In genomic region chr2:132253603-132254002, GRCm38 (mm10) we compare ENCODE assay signal across 7 mouse cellular contexts. TPM values are rescaled to one million over a fixed set of nuclear protein-coding genes. Genes with fewer than 3 reads are reported as not detected.
DNase-seq lines count a peak whose midpoint lies in the region; ATAC-seq and TF ChIP-seq lines count a peak whose summit lies in the region.

No protein-coding gene starts in this region.

- H3K4me1 ChIP-seq in lung, adult 2 months (ENCODE audit: control insufficient read depth, insufficient read depth, low read length) = peaks cover 4% of the 10 kb centered on the region
- H3K4me1 ChIP-seq in embryonic facial prominence, embryonic 15.5 days = peaks cover 11% of the 10 kb centered on the region; the same call in 1 of the 2 replicates
- peaks cover 4% of the 10 kb centered on the region; the same call in 1 of the 2 replicates for H3K4me1 ChIP-seq in limb, embryonic 11.5 days (ENCODE audit: control insufficient read depth, insufficient read depth, low read length)
- no peaks in the 10 kb centered on the region for H3K4me1 ChIP-seq in olfactory bulb, adult 2 months (ENCODE audit: control insufficient read depth, insufficient read depth, low read length)

- peak overlapping the region; percentile 70 for H3K4me2 ChIP-seq in embryonic facial prominence, embryonic 15.5 days (replicated peaks)
- H3K4me2 ChIP-seq in limb, embryonic 11.5 days (ENCODE audit: low read depth, severe bottlenecking) = peak overlapping the region; percentile 62

- TF ChIP-seq CTCF in lung, adult 2 months (IDR thresholded peaks at IDR 0.05; ENCODE audit: insufficient read depth, low read length) = no peak
- no peak for TF ChIP-seq CTCF in olfactory bulb, adult 2 months (IDR thresholded peaks at IDR 0.05; ENCODE audit: insufficient read depth, low read depth, low read length)

- no peak for TF ChIP-seq POLR2A in lung, adult 2 months (IDR thresholded peaks at IDR 0.05; ENCODE audit: borderline replicate concordance, extremely low read depth, low read depth, low read length)
- TF ChIP-seq POLR2A in olfactory bulb, adult 2 months (IDR thresholded peaks at IDR 0.05; ENCODE audit: insufficient read depth, low read depth, low read length) = no peak

- peak overlapping the region; percentile 93 for H3K27ac ChIP-seq in embryonic facial prominence, embryonic 15.5 days (replicated peaks)
- H3K27ac ChIP-seq in limb, embryonic 11.5 days (replicated peaks; ENCODE audit: low read depth, low read length) = no peak overlapping the region; the same call in 1 of the 2 replicates
- no peak overlapping the region; the same call in 1 of the 2 replicates for H3K27ac ChIP-seq in olfactory bulb, adult 2 months (ENCODE audit: insufficient read depth, low read depth, low read length)

- H3K27me3 ChIP-seq in embryonic facial prominence, embryonic 15.5 days = no peaks in the 10 kb centered on the region
- H3K27me3 ChIP-seq in limb, embryonic 11.5 days (ENCODE audit: control insufficient read depth, insufficient read depth, low read length) = no peaks in the 10 kb centered on the region

- H3K36me3 ChIP-seq in embryonic facial prominence, embryonic 15.5 days = peaks cover 19% of the 10 kb centered on the region
- 0 out of 2 replicates have a peak, but pooled peaks cover 2% of the 10 kb centered on the region for H3K36me3 ChIP-seq in limb, embryonic 11.5 days (ENCODE audit: control insufficient read depth, insufficient read depth, low read length)

- DNase-seq in lung, adult 2 months = no peak
- no peak for DNase-seq in lung, postnatal 4 days
- DNase-seq in limb, embryonic 11.5 days (ENCODE audit: low spot score) = no peak
- no peak for DNase-seq in cerebellum, adult 8-10 months
- DNase-seq in c-Kit-positive CD71-positive TER-119-positive erythroid progenitor cells, embryonic 14.5 days (ENCODE audit: low spot score) = no peak

- peak overlapping the region; percentile 62 for H3K4me3 ChIP-seq in lung, adult 2 months (replicated peaks; ENCODE audit: extremely low read depth, low read depth, low read length)
- H3K4me3 ChIP-seq in embryonic facial prominence, embryonic 15.5 days (replicated peaks) = peak overlapping the region; percentile 68
- H3K4me3 ChIP-seq in limb, embryonic 11.5 days (ENCODE audit: low read depth, low read length) = peak overlapping the region; percentile 60
- H3K4me3 ChIP-seq in olfactory bulb, adult 2 months (ENCODE audit: insufficient read depth, low read depth, low read length) = peak overlapping the region; percentile 63; the same call in 1 of the 2 replicates

- H3K9ac ChIP-seq in embryonic facial prominence, embryonic 15.5 days = peak overlapping the region; percentile 23
- H3K9ac ChIP-seq in limb, embryonic 11.5 days (ENCODE audit: low read length) = peak overlapping the region; percentile 86; the same call in 1 of the 2 replicates

- H3K9me3 ChIP-seq in embryonic facial prominence, embryonic 15.5 days (replicated peaks) = no peaks in the 10 kb centered on the region
- no peaks in the 10 kb centered on the region for H3K9me3 ChIP-seq in limb, embryonic 11.5 days (ENCODE audit: control insufficient read depth, low read length)

- no peak for ATAC-seq in embryonic facial prominence, embryonic 15.5 days (ENCODE audit: insufficient number of reproducible peaks, low FRiP score, low TSS enrichment, low read depth)
- no peak for ATAC-seq in limb, embryonic 11.5 days (ENCODE audit: insufficient number of reproducible peaks, low FRiP score, low TSS enrichment, low read depth)

- 1% methylated on average over 7 of the region's 7 CpGs for WGBS in lung, adult 2 months
- under 1% methylated on average over 7 of the region's 7 CpGs for WGBS in embryonic facial prominence, embryonic 15.5 days
- 1% methylated on average over 7 of the region's 7 CpGs for WGBS in limb, embryonic 11.5 days
- WGBS in olfactory bulb, adult 2 months = 2% methylated on average over 7 of the region's 7 CpGs

RNA-seq across cellular contexts. Expression of gene Pcna, which starts 0.5 kb away (rescaled TPM):
- polyA plus RNA-seq in lung, adult 2 months (2012; rRNA removed) = 52.7 and 59.2 TPM in 2 replicates
- polyA plus RNA-seq in embryonic facial prominence, embryonic 15.5 days (2015; fragmentation: Nextera tagmentation; extraction: Ambion mirVana) = 197 and 209 TPM in 2 replicates
- 409 and 410 TPM in 2 replicates for polyA plus RNA-seq in limb, embryonic 11.5 days (2014; fragmentation: Nextera tagmentation; extraction: Ambion mirVana)
- not detected in 2 replicates for polyA plus RNA-seq in olfactory bulb, adult 2 months (2012; ENCODE audit: insufficient read depth, insufficient read length, low replicate concordance, missing spikeins)

RNA-seq across cellular contexts. Expression of gene Tmem230, which starts 6.0 kb away (rescaled TPM):
- polyA plus RNA-seq in lung, adult 2 months (2012; rRNA removed) = 67.0 and 86.8 TPM in 2 replicates
- 52.8 and 53.8 TPM in 2 replicates for polyA plus RNA-seq in embryonic facial prominence, embryonic 15.5 days (2015; fragmentation: Nextera tagmentation; extraction: Ambion mirVana)
- polyA plus RNA-seq in limb, embryonic 11.5 days (2014; fragmentation: Nextera tagmentation; extraction: Ambion mirVana) = 49.0 and 54.2 TPM in 2 replicates
- 288 TPM in 1 of 2 replicates, not detected in the other for polyA plus RNA-seq in olfactory bulb, adult 2 months (2012; ENCODE audit: insufficient read depth, insufficient read length, low replicate concordance, missing spikeins)

RNA-seq across cellular contexts. Expression of gene Cds2, which starts 9.3 kb away (rescaled TPM):
- polyA plus RNA-seq in lung, adult 2 months (2012; rRNA removed) = 67.1 and 76.5 TPM in 2 replicates
- polyA plus RNA-seq in embryonic facial prominence, embryonic 15.5 days (2015; fragmentation: Nextera tagmentation; extraction: Ambion mirVana) = 16.9 and 19.3 TPM in 2 replicates
- polyA plus RNA-seq in limb, embryonic 11.5 days (2014; fragmentation: Nextera tagmentation; extraction: Ambion mirVana) = 27.3 and 27.4 TPM in 2 replicates
- 109 and 181 TPM in 2 replicates for polyA plus RNA-seq in olfactory bulb, adult 2 months (2012; ENCODE audit: insufficient read depth, insufficient read length, low replicate concordance, missing spikeins)
